Mouse (Mus musculus) neural tube, embryonic 12.5 days (tissue): Measurements from ENCODE around the gene Cd40. TPM values are rescaled to one million over a fixed set of nuclear protein-coding genes. Genes with fewer than 3 reads are reported as not detected.

ENCODE experiments used
- ATAC-seq: fragments of 200-750 bp; cut with Nextera tagmentation; 2 replicates; pipeline ENCODE4 v1.8.0; 2017; ENCODE audit warnings: low read depth, mild to moderate bottlenecking, moderate TSS enrichment, moderate library complexity; ENCODE audit not compliant: low FRiP score
- H3K27ac ChIP-seq: fragments of 300-500 bp; sonication (generic); 2 replicates; pipeline ENCODE4 v1.5.1; 2016
- H3K27me3 ChIP-seq: fragments of 300-500 bp; sonication (generic); replicated peaks from 2 replicates; pipeline ENCODE4 v1.6.1; 2016; ENCODE audit warnings: mild to moderate bottlenecking
- H3K36me3 ChIP-seq: fragments of 300-500 bp; sonication (generic); 2 replicates; pipeline ENCODE4 v1.6.1; 2016; ENCODE audit warnings: mild to moderate bottlenecking
- H3K4me1 ChIP-seq: fragments of 300-500 bp; sonication (generic); 2 replicates; pipeline ENCODE4 v1.6.1; 2016
- H3K4me2 ChIP-seq: fragments of 300-500 bp; sonication (generic); replicated peaks from 2 replicates; pipeline ENCODE4 v1.6.1; 2016; ENCODE audit warnings: mild to moderate bottlenecking
- H3K4me3 ChIP-seq: fragments of 300-500 bp; sonication (generic); 2 replicates; pipeline ENCODE4 v1.5.1; 2016
- H3K9ac ChIP-seq: fragments of 300-500 bp; sonication (generic); 2 replicates; pipeline ENCODE4 v1.6.1; 2016; ENCODE audit warnings: mild to moderate bottlenecking
- H3K9me3 ChIP-seq: fragments of 300-500 bp; sonication (generic); 2 replicates; pipeline ENCODE4 v1.6.1; 2016; ENCODE audit warnings: mild to moderate bottlenecking
- WGBS: fragments of 180-500 bp; shearing (Covaris S2); methylation state at CpG from one replicate; pipeline ENCODE4 v1.1.7; 2016; 5-methylcytosine and 5-hydroxymethylcytosine counted together
- polyA plus RNA-seq: library from polyadenylated mRNA; unstranded; fragments of >200 nt; fragmentation: Nextera tagmentation; extraction: Ambion mirVana; gene quantifications from 2 replicates; pipeline ENCODE4 v1.2.1, GENCODE M21; 2016

Cd40 gene
- polyA plus RNA-seq, 1 experiment from 2014 or later, result 8.0 TPM

GRCm38 (mm10) chr2:165035058-165035431 lies 20.4 kb upstream of the Cd40 start:
- no peaks in the 10 kb centered on the region for H3K9me3 ChIP-seq
- peaks cover 33% of the 10 kb centered on the region for H3K4me1 ChIP-seq
- H3K27me3 ChIP-seq, result no peaks in the 10 kb centered on the region
- H3K27ac ChIP-seq, result peak overlapping the region; percentile 74; the same call in 1 of the 2 replicates
- WGBS, result 14% methylated on average over 5 of the region's 5 CpGs
- no peak; the same call in 1 of the 2 replicates for ATAC-seq
- H3K36me3 ChIP-seq, result no peaks in the 10 kb centered on the region
- H3K9ac ChIP-seq, result no peak overlapping the region; the same call in 1 of the 2 replicates
- peak overlapping the region; percentile 92; the same call in 1 of the 2 replicates for H3K4me3 ChIP-seq
- peak overlapping the region; percentile 88 for H3K4me2 ChIP-seq

GRCm38 (mm10) chr2:165037415-165037814 lies 18.0 kb upstream of the Cd40 start:
- 74% methylated on average over 4 of the region's 4 CpGs for WGBS
- H3K4me3 ChIP-seq, result no peak overlapping the region
- H3K36me3 ChIP-seq, result no peaks in the 10 kb centered on the region
- H3K9ac ChIP-seq, result no peak overlapping the region
- H3K27ac ChIP-seq, result no peak overlapping the region
- no peak overlapping the region for H3K4me2 ChIP-seq
- no peaks in the 10 kb centered on the region for H3K9me3 ChIP-seq
- H3K4me1 ChIP-seq, result peaks cover 21% of the 10 kb centered on the region
- H3K27me3 ChIP-seq, result no peaks in the 10 kb centered on the region
- no peak for ATAC-seq

GRCm38 (mm10) chr2:165042126-165042525 lies 13.3 kb upstream of the Cd40 start:
- Histone ChIP-seq H3K27ac (no peak overlapping the region), H3K4me2 (no peak overlapping the region), H3K4me3 (no peak overlapping the region), H3K9me3 (no peaks in the 10 kb centered on the region), H3K9ac (no peak overlapping the region), H3K4me1 (peaks cover 9% of the 10 kb centered on the region), H3K27me3 (no peaks in the 10 kb centered on the region), H3K36me3 (no peaks in the 10 kb centered on the region)
- ATAC-seq, result no peak
- WGBS, result 65% methylated on average over 5 of the region's 5 CpGs

DNA sequence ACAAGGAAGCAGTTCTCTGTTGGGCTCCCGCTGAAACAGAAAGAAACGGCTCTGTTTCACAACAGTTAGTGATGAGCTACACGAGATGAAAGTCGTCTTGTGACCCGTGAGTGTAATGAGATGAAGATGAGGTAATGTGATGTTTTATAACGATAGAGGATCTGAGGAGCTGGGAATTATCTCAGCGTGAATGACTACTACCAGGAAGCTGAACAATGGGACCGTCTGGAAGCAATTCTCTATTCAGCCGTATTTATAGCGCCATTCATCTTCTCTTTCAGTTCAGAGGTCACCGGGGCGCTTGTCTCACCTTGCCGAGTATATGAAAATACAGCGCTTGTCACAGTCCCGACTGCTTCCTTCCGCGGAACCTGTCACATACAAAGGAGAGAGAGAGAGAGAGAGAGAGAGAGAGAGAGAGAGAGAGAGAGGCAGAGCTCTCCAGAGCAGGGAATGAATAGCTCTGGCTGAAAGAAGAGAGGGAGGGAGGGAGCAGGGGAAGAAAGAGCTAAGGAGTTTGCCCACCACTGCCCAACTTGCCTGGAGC lies 12.3 kb upstream of the Cd40 start:
- Histone ChIP-seq H3K4me1 (peaks cover 9% of the 10 kb centered on the region), H3K27ac (peak overlapping the region; percentile 55; the same call in 1 of the 2 replicates), H3K4me2 (peak overlapping the region; percentile 47), H3K9me3 (no peaks in the 10 kb centered on the region), H3K36me3 (no peaks in the 10 kb centered on the region), H3K4me3 (no peak overlapping the region), H3K9ac (no peak overlapping the region), H3K27me3 (no peaks in the 10 kb centered on the region)
- WGBS, result under 1% methylated on average over 17 of the region's 17 CpGs
- peak; percentile 55 for ATAC-seq

GRCm38 (mm10) chr2:165043729-165044128 lies 11.7 kb upstream of the Cd40 start:
- no peaks in the 10 kb centered on the region for H3K27me3 ChIP-seq
- no peaks in the 10 kb centered on the region for H3K36me3 ChIP-seq
- peaks cover 10% of the 10 kb centered on the region for H3K4me1 ChIP-seq
- 42% methylated on average over 2 of the region's 2 CpGs for WGBS
- H3K27ac ChIP-seq, result peak overlapping the region; percentile 55; the same call in 1 of the 2 replicates
- H3K9ac ChIP-seq, result no peak overlapping the region
- H3K4me3 ChIP-seq, result no peak overlapping the region
- H3K4me2 ChIP-seq, result peak overlapping the region; percentile 47
- H3K9me3 ChIP-seq, result no peaks in the 10 kb centered on the region
- ATAC-seq, result peak; percentile 52

DNA sequence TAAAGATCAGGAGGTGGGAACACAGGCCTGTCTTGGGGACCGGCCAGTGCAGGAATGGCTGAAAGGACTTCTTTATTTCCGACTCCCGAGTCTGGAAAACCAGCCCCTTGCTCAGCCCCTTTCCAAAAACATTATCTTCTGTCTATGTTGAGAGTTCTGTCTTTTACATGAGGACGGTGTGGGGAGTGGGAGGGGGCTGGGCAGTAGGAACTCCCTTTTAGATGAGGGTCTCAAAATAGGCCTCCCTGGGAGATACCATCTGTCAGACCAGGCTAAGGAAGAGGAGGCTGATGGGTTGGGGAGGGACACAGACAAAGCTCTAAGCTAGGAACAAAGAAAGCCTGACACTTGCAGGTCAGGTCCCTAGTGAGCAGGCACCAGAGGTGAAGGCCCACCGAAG lies 6.4 kb upstream of the Cd40 start:
- no peak for ATAC-seq
- Histone ChIP-seq H3K4me3 (no peak overlapping the region), H3K36me3 (no peaks in the 10 kb centered on the region), H3K4me2 (no peak overlapping the region), H3K4me1 (peaks cover 5% of the 10 kb centered on the region; the same call in 1 of the 2 replicates), H3K27me3 (no peaks in the 10 kb centered on the region), H3K9ac (no peak overlapping the region), H3K27ac (no peak overlapping the region), H3K9me3 (no peaks in the 10 kb centered on the region)
- WGBS, result 58% methylated on average over 5 of the region's 5 CpGs

DNA sequence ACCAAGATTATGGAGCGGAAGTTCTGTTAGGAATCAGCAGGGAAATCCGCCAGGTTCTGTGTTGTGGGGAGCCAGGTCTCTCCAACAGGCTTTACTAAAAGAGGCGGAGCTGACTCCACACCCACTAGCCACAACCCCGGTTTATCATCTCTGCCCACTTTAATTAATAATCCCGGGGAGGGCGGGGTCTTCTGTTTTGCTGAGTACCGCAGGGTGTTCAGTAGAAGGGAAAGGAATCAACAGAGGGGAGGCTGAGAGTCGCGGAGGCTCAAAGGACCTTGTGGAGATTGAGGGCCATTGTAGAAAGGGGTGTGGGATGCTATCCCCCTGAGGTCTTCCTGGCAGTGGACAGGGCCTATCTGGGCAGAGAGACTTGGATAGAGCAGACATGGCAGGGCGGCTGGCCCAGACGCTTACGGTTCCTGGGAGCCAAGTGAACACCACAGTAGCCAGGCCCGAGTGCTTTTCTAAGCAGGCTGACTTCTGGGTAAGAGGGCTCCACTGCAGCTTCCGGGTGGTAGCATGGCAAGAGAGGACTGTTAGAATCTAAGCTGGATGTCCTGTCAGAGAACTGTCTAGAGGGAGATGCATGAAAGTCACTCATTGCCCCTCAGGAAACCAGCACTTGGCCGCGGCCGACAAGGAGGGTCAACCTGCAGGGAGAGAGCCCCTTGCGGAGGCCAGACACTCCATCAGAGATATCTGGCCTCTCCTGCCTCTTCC lies 4.4 kb upstream of the Cd40 start:
- Histone ChIP-seq H3K4me2 (no peak overlapping the region), H3K9me3 (no peaks in the 10 kb centered on the region), H3K4me1 (peaks cover 14% of the 10 kb centered on the region; the same call in 1 of the 2 replicates), H3K4me3 (no peak overlapping the region), H3K36me3 (no peaks in the 10 kb centered on the region), H3K9ac (no peak overlapping the region), H3K27me3 (peaks cover 6% of the 10 kb centered on the region; the same call in 1 of the 2 replicates), H3K27ac (no peak overlapping the region)
- WGBS, result 82% methylated on average over 18 of the region's 18 CpGs
- no peak for ATAC-seq

DNA sequence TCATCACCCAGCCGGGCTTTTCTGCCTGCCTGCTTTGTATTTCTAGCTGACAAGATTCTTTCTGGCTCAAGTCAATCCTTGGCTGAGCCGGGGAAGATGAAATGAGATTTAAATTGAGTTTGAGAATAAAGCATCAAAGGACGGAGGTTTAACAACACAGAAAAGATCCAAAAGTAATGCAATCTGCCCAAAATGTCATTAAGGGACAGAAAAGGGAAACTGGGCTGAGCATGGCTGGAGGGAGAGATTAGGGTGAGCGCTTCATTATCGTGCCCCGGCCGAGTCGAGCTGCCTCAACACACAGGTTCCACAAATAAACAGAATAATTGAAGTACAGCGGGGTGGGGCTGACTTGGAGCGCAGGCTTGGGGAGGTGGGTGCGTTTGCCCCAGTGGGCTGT lies 3.9 kb upstream of the Cd40 start:
- Histone ChIP-seq H3K4me3 (no peak overlapping the region), H3K4me1 (peaks cover 14% of the 10 kb centered on the region; the same call in 1 of the 2 replicates), H3K27me3 (peaks cover 12% of the 10 kb centered on the region; the same call in 1 of the 2 replicates), H3K4me2 (no peak overlapping the region), H3K36me3 (no peaks in the 10 kb centered on the region), H3K27ac (no peak overlapping the region), H3K9ac (no peak overlapping the region), H3K9me3 (no peaks in the 10 kb centered on the region)
- no peak for ATAC-seq
- WGBS, result 60% methylated on average over 11 of the region's 11 CpGs

- H3K9ac ChIP-seq, result 0 out of 2 replicates have a peak overlapping the region, but pooled peaks have one; percentile 21
- WGBS, result 12% methylated on average over 7 of the region's 7 CpGs
Observed at GRCm38 (mm10) chr2:165055905-165056304, 478 bp downstream of the Cd40 start.

DNA sequence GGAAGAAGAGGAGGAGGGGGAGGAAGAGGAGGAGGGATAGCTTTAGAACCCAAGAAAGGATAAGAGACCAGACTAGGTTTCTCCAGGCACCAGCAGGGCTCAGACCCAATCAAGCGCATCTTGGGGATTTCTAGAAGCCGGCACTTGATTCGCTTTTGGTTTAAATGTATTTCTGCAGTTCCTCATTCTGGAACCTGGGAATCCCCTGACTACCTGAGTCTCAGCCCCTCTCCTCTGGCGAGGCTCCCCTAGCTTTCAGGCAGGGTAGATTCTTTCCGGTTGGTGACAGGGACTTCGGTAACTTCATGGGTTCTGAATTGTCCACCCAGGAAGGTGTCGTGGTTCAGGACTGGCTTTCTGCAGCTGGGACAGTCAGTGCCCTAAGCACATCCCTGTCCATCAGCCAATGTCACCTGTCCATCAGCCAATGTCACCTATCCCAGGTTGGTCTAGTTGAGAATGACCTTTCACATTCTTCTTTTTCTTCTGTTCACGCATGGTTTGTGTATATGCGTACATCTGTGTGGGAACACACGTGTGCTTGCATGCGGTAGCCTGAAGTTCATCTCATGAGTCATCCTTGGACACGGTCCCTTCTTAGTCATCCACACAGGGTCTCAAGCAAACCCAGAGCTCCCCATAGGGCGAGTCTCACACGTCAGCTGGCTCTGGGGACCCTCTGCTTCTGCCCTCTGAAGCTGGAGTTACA lies 1.1 kb downstream of the Cd40 start:
- no peak for ATAC-seq
- no peak overlapping the region for H3K27ac ChIP-seq
- no peak overlapping the region for H3K9ac ChIP-seq

More at GRCm38 (mm10) chr2:165055905-165056304, 478 bp downstream of the Cd40 start:
- H3K4me1 ChIP-seq, result 0 out of 2 replicates have a peak, but pooled peaks cover 9% of the 10 kb centered on the region
- H3K4me3 ChIP-seq, result 0 out of 2 replicates have a peak overlapping the region, but pooled peaks have one; percentile 9
- H3K4me2 ChIP-seq, result peak overlapping the region; percentile 45
- no peaks in the 10 kb centered on the region for H3K36me3 ChIP-seq
- ATAC-seq, result no peak
- peaks cover 12% of the 10 kb centered on the region; the same call in 1 of the 2 replicates for H3K27me3 ChIP-seq
- H3K27ac ChIP-seq, result no peak overlapping the region
- H3K9me3 ChIP-seq, result no peaks in the 10 kb centered on the region

GRCm38 (mm10) chr2:165059961-165060360 lies 4.5 kb downstream of the Cd40 start:
- Histone ChIP-seq H3K27ac (no peak overlapping the region), H3K36me3 (no peaks in the 10 kb centered on the region), H3K4me3 (no peak overlapping the region), H3K4me1 (0 out of 2 replicates have a peak, but pooled peaks cover 9% of the 10 kb centered on the region), H3K4me2 (no peak overlapping the region), H3K27me3 (peaks cover 12% of the 10 kb centered on the region; the same call in 1 of the 2 replicates), H3K9me3 (no peaks in the 10 kb centered on the region), H3K9ac (no peak overlapping the region)
- 95% methylated on average over 4 of the region's 4 CpGs for WGBS
- ATAC-seq, result no peak

More for the DNA sequence above, 1.1 kb downstream of the Cd40 start:
- 0 out of 2 replicates have a peak, but pooled peaks cover 9% of the 10 kb centered on the region for H3K4me1 ChIP-seq
- H3K9me3 ChIP-seq, result no peaks in the 10 kb centered on the region
- no peaks in the 10 kb centered on the region for H3K36me3 ChIP-seq
- H3K4me2 ChIP-seq, result peak overlapping the region; percentile 45; the same call in 1 of the 2 replicates
- H3K4me3 ChIP-seq, result no peak overlapping the region
- peaks cover 12% of the 10 kb centered on the region; the same call in 1 of the 2 replicates for H3K27me3 ChIP-seq
- WGBS, result 83% methylated on average over 14 of the region's 14 CpGs
